In the genomic region with DNA sequence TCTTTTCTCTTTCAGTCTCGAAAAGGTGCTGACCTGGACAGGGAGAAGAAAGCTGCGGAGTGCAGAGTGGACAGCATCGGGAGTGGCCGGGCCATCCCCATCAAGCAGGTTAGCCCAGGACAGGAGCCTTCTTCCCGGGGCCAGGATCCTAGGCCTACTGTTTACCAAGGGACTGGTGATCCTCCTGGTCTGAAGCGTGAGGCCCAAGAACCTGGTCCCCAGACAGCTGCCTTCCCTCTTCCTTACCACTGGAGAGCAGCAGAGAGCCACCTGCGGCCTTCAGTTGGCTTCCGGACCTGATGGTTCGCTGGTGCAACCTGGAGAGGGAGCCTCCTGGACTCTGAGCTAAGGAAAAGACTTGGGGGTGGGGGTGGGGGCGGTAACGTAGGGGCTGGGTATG, we compare ENCODE assay signal across 10 mouse cellular contexts. TPM values are rescaled to one million over a fixed set of nuclear protein-coding genes. Genes with fewer than 3 reads are reported as not detected.
DNase-seq lines count a peak whose midpoint lies in the region; ATAC-seq lines count a peak whose summit lies in the region.
"Had no signal": no experiment of that assay in that cellular context is flagged by ENCODE, and none has a peak within 500 bp of the region (broad histone marks: within the 10 kb centered on the region; RNA-seq: fewer than 3 reads in every experiment).

No protein-coding gene starts in this region.

- H3K9ac ChIP-seq in liver, embryonic 12.5 days, result no peak overlapping the region; the same call in 1 of the 2 replicates

- no peaks in the 10 kb centered on the region for H3K9me3 ChIP-seq in liver, embryonic 12.5 days (replicated peaks)
- H3K9me3 ChIP-seq: embryonic facial prominence, embryonic 13.5 days had no signal

- peaks cover 42% of the 10 kb centered on the region for H3K4me1 ChIP-seq in liver, embryonic 12.5 days

- ATAC-seq in liver, embryonic 12.5 days, result no peak; the same call in 1 of the 2 replicates

- peaks cover 84% of the 10 kb centered on the region for H3K36me3 ChIP-seq in liver, embryonic 12.5 days

- peak overlapping the region; percentile 8 for H3K4me2 ChIP-seq in liver, embryonic 12.5 days
- H3K4me2 ChIP-seq: embryonic facial prominence, embryonic 13.5 days had no signal

- no peak overlapping the region for H3K4me3 ChIP-seq in liver, embryonic 12.5 days
- H3K4me3 ChIP-seq: embryonic facial prominence, embryonic 13.5 days; myocyte had no signal

- DNase-seq in B cell, adult 2 months, result peak; percentile 31 to 38
- DNase-seq in T-cell, adult 2 months (ENCODE audit: low spot score), result peak; percentile 26
- peak; percentile 81 to 83 for DNase-seq in cerebellum, postnatal 25 days
- peak; percentile 20 to 54 for DNase-seq in gastrocnemius, postnatal 4 days (ENCODE audit: low spot score in 2 of 2)
- peak; percentile 81 for DNase-seq in kidney, adult 11 months
- DNase-seq in naive thymus-derived CD4-positive, alpha-beta T cell, adult 2 months (ENCODE audit: low read depth), result peak; percentile 65
- peak; percentile 64 for DNase-seq in telencephalon, adult 2 months (ENCODE audit: low read depth, low spot score)

- H3K27me3 ChIP-seq in liver, embryonic 12.5 days (replicated peaks), result no peaks in the 10 kb centered on the region

- WGBS in liver, embryonic 12.5 days (ENCODE audit: insufficient replicate concordance), result 36% methylated on average over 11 of the region's 11 CpGs

- peak overlapping the region; percentile 74 for H3K27ac ChIP-seq in liver, embryonic 12.5 days
- H3K27ac ChIP-seq: embryonic facial prominence, embryonic 13.5 days had no signal

RNA-seq across cellular contexts. Expression of a gene that starts 31.3 kb away (rescaled TPM):
- total RNA-seq in gastrocnemius, postnatal 4 days (2021), result 10 to 100 TPM; 80.9 to 90.9 TPM
- polyA plus RNA-seq in liver, embryonic 12.5 days (2016; fragmentation: Nextera tagmentation; extraction: Ambion mirVana), result 25.5 and 26.5 TPM in 2 replicates

RNA-seq across cellular contexts. Expression of a gene that starts 35.7 kb away (rescaled TPM):
- 1 to 10 TPM; 6.7 to 7.0 TPM for total RNA-seq in gastrocnemius, postnatal 4 days (2021)
- 6.7 and 7.2 TPM in 2 replicates for polyA plus RNA-seq in liver, embryonic 12.5 days (2016; fragmentation: Nextera tagmentation; extraction: Ambion mirVana)

RNA-seq across cellular contexts. Expression of a gene that starts 38.2 kb away (rescaled TPM):
- total RNA-seq in gastrocnemius, postnatal 4 days (2021), result 100 to 1,000 TPM; 129 to 132 TPM
- 72.4 and 78.0 TPM in 2 replicates for polyA plus RNA-seq in liver, embryonic 12.5 days (2016; fragmentation: Nextera tagmentation; extraction: Ambion mirVana)

RNA-seq across cellular contexts. Expression of a gene that starts 43.7 kb away (rescaled TPM):
- under 1 TPM in 1 of 2 experiments, not detected in 1; 0.10 TPM for total RNA-seq in gastrocnemius, postnatal 4 days (2021)
- not detected in 2 replicates for polyA plus RNA-seq in liver, embryonic 12.5 days (2016; fragmentation: Nextera tagmentation; extraction: Ambion mirVana)

RNA-seq across cellular contexts. Expression of a gene that starts 57.5 kb away (rescaled TPM):
- 10 to 100 TPM; 32.8 to 34.8 TPM for total RNA-seq in gastrocnemius, postnatal 4 days (2021)
- 0.11 TPM in 1 of 2 replicates, not detected in the other for polyA plus RNA-seq in liver, embryonic 12.5 days (2016; fragmentation: Nextera tagmentation; extraction: Ambion mirVana)

Comparison
In these comparisons a context has a peak if more than half of its experiments do, and no peak if none do; other contexts are left out.
1. DNase-seq: peak in every context shown above with its lines; median percentile 82 in cerebellum, postnatal 25 days; 81 in kidney, adult 11 months; 65 in naive thymus-derived CD4-positive, alpha-beta T cell, adult 2 months; 64 in telencephalon, adult 2 months; 37 in gastrocnemius, postnatal 4 days; 34 in B cell, adult 2 months; 26 in T-cell, adult 2 months.